Mouse (Mus musculus): ENCODE data around the gene Alk. TPM values are rescaled to one million over a fixed set of nuclear protein-coding genes. Genes with fewer than 3 reads are reported as not detected.

The Alk gene
- polyA plus RNA-seq, 1 experiment from 2014 or later: 0.11 TPM

DNA sequence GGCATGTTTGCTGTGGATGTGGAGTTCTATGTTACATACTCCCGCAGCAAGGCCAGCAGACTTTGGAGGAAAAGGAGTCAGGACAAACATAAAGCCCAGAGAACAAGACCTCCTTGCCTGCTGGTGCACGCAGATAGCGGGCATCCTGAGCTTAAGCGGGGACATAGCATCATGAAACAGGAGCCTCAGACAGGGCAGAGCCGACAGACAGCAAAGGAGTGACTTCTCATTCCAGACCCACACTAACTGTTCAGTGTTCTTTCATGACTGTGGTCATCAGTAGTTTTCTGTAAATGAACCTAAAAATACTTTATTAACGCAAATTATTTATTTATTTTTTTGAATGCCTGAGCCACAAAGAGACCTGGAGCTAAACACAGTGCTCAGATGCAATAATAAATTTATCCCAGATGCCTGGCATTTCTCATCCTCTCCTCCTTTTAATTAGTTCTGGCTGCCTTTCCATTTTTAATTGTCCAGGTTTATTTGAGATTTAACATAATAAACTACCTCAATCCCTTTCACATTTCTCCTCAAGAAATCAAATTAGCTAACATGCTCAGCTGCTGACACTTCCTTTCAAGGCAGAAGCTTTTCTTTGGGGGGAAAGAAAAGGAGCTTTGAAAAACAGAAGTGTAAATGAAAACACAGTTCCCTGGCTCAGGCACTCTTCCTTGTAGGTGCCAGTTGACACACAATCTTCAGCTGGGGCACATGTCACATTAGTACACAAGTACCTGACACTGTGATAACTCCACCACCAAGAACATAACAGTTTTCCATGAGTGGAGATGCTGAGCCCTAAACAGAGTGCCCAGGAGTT, 311.8 kb downstream of the Alk start:
- Histone ChIP-seq H3K4me3 (replicated peaks; ENCODE audit: low read depth, low read length) (no peak overlapping the region), H3K4me2 (ENCODE audit: low read length) (no peak overlapping the region), H3K27ac (no peak overlapping the region), H3K36me3 (ENCODE audit: insufficient read depth, low read length) (no peaks in the 10 kb centered on the region), H3K4me1 (replicated peaks; ENCODE audit: insufficient read depth, low read length) (no peaks in the 10 kb centered on the region), H3K9ac (ENCODE audit: low read depth, low read length) (no peak overlapping the region), H3K27me3 (ENCODE audit: insufficient read depth, low read length) (no peaks in the 10 kb centered on the region), H3K9me3 (replicated peaks; ENCODE audit: low read length) (no peaks in the 10 kb centered on the region)
- 78% methylated on average over 6 of the region's 6 CpGs for WGBS
- no peak for DNase-seq (ENCODE audit: low spot score)
- TF ChIP-seq CTCF (IDR thresholded peaks at IDR 0.05; ENCODE audit: low read depth): no peak
- no peak for ATAC-seq (replicated peaks; ENCODE audit: low FRiP score, low read depth)

DNA sequence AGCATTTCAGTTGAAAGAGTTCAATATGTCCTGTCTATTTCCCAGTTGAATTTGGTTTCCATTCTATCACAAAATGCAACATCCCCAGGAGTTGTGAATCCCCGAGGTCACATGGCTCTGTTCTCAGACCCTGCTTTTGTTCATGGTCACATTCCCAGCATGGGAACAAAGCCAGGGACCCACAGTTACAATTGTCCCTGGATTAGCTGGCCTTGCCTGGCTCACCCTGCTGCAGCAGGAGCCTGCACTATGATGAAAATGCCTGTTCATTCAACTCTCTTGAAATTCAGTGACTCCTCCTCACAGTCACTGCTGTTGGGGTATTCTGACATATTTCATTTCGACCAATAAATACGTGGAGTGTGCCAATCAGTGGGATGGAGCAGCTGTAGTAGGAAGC, 318.5 kb downstream of the Alk start:
- Histone ChIP-seq H3K4me2 (ENCODE audit: low read length) (no peak overlapping the region), H3K9me3 (replicated peaks; ENCODE audit: low read length) (no peaks in the 10 kb centered on the region), H3K36me3 (ENCODE audit: insufficient read depth, low read length) (no peaks in the 10 kb centered on the region), H3K4me3 (replicated peaks; ENCODE audit: low read depth, low read length) (no peak overlapping the region), H3K27me3 (ENCODE audit: insufficient read depth, low read length) (no peaks in the 10 kb centered on the region), H3K9ac (ENCODE audit: low read depth, low read length) (no peak overlapping the region), H3K4me1 (replicated peaks; ENCODE audit: insufficient read depth, low read length) (no peaks in the 10 kb centered on the region), H3K27ac (no peak overlapping the region)
- DNase-seq (ENCODE audit: low spot score) (no peak), ATAC-seq (replicated peaks; ENCODE audit: low FRiP score, low read depth) (no peak)
- TF ChIP-seq CTCF (IDR thresholded peaks at IDR 0.05; ENCODE audit: low read depth): no peak
- 62% methylated on average over 3 of the region's 3 CpGs for WGBS

- Histone ChIP-seq H3K9ac (ENCODE audit: low read depth, low read length) (no peak overlapping the region), H3K4me3 (replicated peaks; ENCODE audit: low read depth, low read length) (no peak overlapping the region), H3K27ac (no peak overlapping the region), H3K36me3 (ENCODE audit: insufficient read depth, low read length) (no peaks in the 10 kb centered on the region), H3K4me1 (replicated peaks; ENCODE audit: insufficient read depth, low read length) (no peaks in the 10 kb centered on the region), H3K9me3 (replicated peaks; ENCODE audit: low read length) (no peaks in the 10 kb centered on the region), H3K4me2 (ENCODE audit: low read length) (no peak overlapping the region), H3K27me3 (ENCODE audit: insufficient read depth, low read length) (no peaks in the 10 kb centered on the region)
- ATAC-seq (replicated peaks; ENCODE audit: low FRiP score, low read depth) (no peak), DNase-seq (ENCODE audit: low spot score) (no peak)
- no peak for TF ChIP-seq CTCF (IDR thresholded peaks at IDR 0.05; ENCODE audit: low read depth)
Observed at GRCm38 (mm10) chr17:72278296-72278695, 326.1 kb downstream of the Alk start.

DNA sequence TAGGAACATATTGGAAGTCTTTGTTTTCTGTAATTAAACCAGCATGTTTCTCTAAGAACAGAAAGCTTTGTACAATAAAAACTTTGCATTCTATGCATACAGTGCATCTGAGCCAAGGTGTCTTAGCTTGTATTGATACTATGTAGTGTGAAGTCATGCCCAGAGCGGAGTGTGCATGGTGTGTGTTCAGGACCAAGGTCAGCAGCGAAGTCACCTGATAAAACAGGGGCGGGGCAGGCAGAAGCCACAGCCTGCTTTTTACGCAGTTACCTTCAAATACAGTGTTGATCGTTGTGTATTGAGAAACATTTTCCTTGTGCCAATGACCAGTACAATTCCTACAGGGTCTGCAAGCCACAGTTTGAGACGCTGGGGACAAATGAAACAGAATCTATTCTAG, 327.6 kb downstream of the Alk start:
- no peaks in the 10 kb centered on the region for H3K9me3 ChIP-seq (replicated peaks; ENCODE audit: low read length)
- ATAC-seq (replicated peaks; ENCODE audit: low FRiP score, low read depth) (no peak), DNase-seq (ENCODE audit: low spot score) (no peak)
- H3K27me3 ChIP-seq (ENCODE audit: insufficient read depth, low read length): no peaks in the 10 kb centered on the region
- WGBS: 72% methylated on average over 6 of the region's 6 CpGs
- no peaks in the 10 kb centered on the region for H3K36me3 ChIP-seq (ENCODE audit: insufficient read depth, low read length)
- no peak overlapping the region for H3K27ac ChIP-seq
- no peak for TF ChIP-seq CTCF (IDR thresholded peaks at IDR 0.05; ENCODE audit: low read depth)
- no peaks in the 10 kb centered on the region for H3K4me1 ChIP-seq (replicated peaks; ENCODE audit: insufficient read depth, low read length)
- no peak overlapping the region for H3K9ac ChIP-seq (ENCODE audit: low read depth, low read length)
- H3K4me3 ChIP-seq (replicated peaks; ENCODE audit: low read depth, low read length): no peak overlapping the region
- no peak overlapping the region for H3K4me2 ChIP-seq (ENCODE audit: low read length)

GRCm38 (mm10) chr17:72275391-72275904, 329.0 kb downstream of the Alk start:
- Histone ChIP-seq H3K27me3 (ENCODE audit: insufficient read depth, low read length) (no peaks in the 10 kb centered on the region), H3K4me3 (replicated peaks; ENCODE audit: low read depth, low read length) (no peak overlapping the region), H3K9ac (ENCODE audit: low read depth, low read length) (no peak overlapping the region), H3K36me3 (ENCODE audit: insufficient read depth, low read length) (no peaks in the 10 kb centered on the region), H3K4me2 (ENCODE audit: low read length) (no peak overlapping the region), H3K9me3 (replicated peaks; ENCODE audit: low read length) (no peaks in the 10 kb centered on the region), H3K4me1 (replicated peaks; ENCODE audit: insufficient read depth, low read length) (no peaks in the 10 kb centered on the region), H3K27ac (no peak overlapping the region)
- ATAC-seq (replicated peaks; ENCODE audit: low FRiP score, low read depth): no peak
- 74% methylated on average over 8 of the region's 8 CpGs for WGBS
- TF ChIP-seq CTCF (IDR thresholded peaks at IDR 0.05; ENCODE audit: low read depth): no peak
- DNase-seq (ENCODE audit: low spot score): no peak

- no peak for ATAC-seq (replicated peaks; ENCODE audit: low FRiP score, low read depth)
- 88% methylated on average over 5 of the region's 5 CpGs for WGBS
- TF ChIP-seq CTCF (IDR thresholded peaks at IDR 0.05; ENCODE audit: low read depth): no peak
Observed at GRCm38 (mm10) chr17:72274205-72274604, 330.2 kb downstream of the Alk start.

More at GRCm38 (mm10) chr17:72274205-72274604, 330.2 kb downstream of the Alk start:
- Histone ChIP-seq H3K27ac (no peak overlapping the region), H3K27me3 (ENCODE audit: insufficient read depth, low read length) (no peaks in the 10 kb centered on the region), H3K9me3 (replicated peaks; ENCODE audit: low read length) (no peaks in the 10 kb centered on the region), H3K4me1 (replicated peaks; ENCODE audit: insufficient read depth, low read length) (no peaks in the 10 kb centered on the region), H3K36me3 (ENCODE audit: insufficient read depth, low read length) (no peaks in the 10 kb centered on the region), H3K4me2 (ENCODE audit: low read length) (no peak overlapping the region), H3K9ac (ENCODE audit: low read depth, low read length) (no peak overlapping the region), H3K4me3 (replicated peaks; ENCODE audit: low read depth, low read length) (no peak overlapping the region)
- no peak for DNase-seq (ENCODE audit: low spot score)

Data from kidney, postnatal 0 days (tissue).